Mouse (Mus musculus) layer of hippocampus, adult 18-20 months (tissue): ENCODE measurements around the gene Slc9a9. TPM values are rescaled to one million over a fixed set of nuclear protein-coding genes. Genes with fewer than 3 reads are reported as not detected.

Experiments used
- DNase-seq, 2 experiments: peaks; one replicate each; pipeline ENCODE4 v3.0.0; 2022; ENCODE audit warnings: low spot score in 2 of 2
- total RNA-seq, 2 experiments: library from RNA; stranded (reverse); gene quantifications; 2 replicates each; pipeline ENCODE4 v1.2.3; 2021

The Slc9a9 gene
- total RNA-seq, 2 experiments from 2014 or later: 16.2 TPM

GRCm38 (mm10) chr9:94927101-94927500, 257.4 kb downstream of the Slc9a9 start:
- DNase-seq: no peak

- DNase-seq: no peak
Measured at GRCm38 (mm10) chr9:94945569-94946135, 275.9 kb downstream of the Slc9a9 start.

DNA sequence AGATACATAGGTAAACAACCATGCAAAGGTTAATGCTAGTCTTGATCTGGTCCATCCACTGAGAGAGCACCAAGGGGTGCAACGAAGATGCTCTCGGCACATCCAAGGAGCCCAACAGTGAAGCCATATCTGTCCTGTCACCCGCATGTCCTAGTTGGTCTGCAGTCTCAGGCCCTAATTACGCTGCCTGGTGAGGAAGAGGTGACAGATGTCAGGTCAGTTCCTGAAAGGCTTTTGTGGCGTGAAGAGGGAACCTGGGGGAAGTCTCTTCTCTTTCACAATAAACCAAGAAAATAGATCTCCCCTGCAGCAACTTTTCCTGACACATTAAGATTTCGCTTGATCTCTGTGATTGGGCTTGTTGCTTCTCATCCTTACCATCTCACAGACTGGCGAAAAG, 277.5 kb downstream of the Slc9a9 start:
- no peak for DNase-seq

DNA sequence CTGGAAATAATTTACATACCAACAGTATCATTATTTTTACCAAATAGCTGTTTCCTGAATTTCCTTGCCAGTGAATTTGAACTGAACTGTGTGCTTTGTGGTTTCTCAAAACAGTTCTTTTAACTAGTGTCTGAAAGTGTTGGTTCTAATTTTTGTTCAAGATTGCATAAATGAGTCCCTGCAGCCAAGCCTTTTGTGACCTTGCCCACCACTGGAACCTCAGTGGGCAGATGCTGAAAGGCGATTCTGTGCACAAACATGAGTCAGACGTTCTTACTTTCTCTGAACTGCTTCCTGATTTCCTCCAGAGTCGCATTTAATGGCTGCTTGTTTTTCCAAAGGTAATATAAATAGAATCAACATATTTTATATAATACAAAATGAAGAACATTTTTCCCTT, 281.0 kb downstream of the Slc9a9 start:
- peak in 1 of 2 experiments; percentile 23 for DNase-seq

DNA sequence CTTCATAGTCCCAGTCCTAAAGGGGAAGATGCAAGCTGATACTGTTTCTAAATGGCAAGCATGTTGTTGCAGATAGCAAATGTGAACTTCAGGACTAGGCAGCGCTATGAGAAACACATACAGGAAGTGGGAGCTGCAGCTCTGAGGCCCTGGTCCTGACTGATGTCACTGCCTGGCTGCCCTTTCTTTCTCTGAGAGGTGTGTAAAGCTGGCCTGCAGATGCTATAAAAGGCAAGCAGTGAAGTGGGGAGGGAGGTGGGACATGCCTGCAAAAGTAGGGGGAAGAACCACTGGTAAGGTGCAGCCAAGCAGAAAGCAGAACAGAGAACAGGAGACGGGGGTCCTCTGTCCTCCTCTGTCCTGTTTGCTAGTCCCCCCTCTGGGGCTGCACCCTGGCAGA, 285.9 kb downstream of the Slc9a9 start:
- no peak for DNase-seq

- DNase-seq: peak; percentile 49 to 58
Measured at GRCm38 (mm10) chr9:94958382-94958781, 288.7 kb downstream of the Slc9a9 start.

- no peak for DNase-seq
Measured at GRCm38 (mm10) chr9:94968596-94969120, 298.9 kb downstream of the Slc9a9 start.

DNA sequence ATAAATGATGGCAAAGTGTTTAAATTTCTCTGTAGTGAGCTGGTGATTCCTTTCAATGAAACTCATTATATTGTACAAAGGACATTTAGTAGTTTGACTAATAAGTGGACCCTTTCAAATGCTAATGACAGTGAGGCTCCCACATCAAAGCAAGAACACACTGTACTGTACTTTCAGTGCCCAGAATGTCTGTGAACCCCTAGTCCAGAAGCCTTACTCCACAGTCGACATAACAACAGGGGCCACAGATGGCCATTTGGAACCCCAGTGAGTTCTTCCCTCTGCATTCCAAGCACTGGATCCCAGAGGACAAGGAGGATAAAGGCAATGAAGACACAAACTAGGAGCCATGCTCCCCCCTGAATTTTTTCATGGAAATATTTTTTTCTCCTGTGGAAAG, 299.4 kb downstream of the Slc9a9 start:
- DNase-seq: peak in 1 of 2 experiments; percentile 61

GRCm38 (mm10) chr9:94972021-94972420, 302.3 kb downstream of the Slc9a9 start:
- DNase-seq: peak in 1 of 2 experiments; percentile 49

DNA sequence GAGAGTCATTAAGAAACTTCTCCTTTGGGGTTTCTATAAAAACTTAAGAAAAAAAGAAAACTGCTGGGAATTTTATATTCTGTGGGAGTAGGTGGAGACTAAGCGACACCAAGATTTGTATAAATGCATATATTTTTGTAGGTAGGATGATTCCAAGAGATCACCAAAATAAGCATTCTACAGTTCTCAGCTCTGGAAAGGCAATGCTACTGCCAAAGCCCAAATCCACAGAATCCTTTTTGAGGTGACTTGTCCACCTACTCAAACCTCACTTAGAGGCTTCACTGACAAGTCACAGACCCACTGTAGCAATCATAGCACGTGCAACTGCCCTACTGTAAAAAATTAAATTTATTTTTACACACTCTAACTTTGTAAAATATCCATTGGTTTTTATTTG, 303.0 kb downstream of the Slc9a9 start:
- DNase-seq: no peak

GRCm38 (mm10) chr9:94976191-94976590, 306.5 kb downstream of the Slc9a9 start:
- no peak for DNase-seq

- no peak for DNase-seq
Measured at GRCm38 (mm10) chr9:94993575-94993974, 323.9 kb downstream of the Slc9a9 start.

DNA sequence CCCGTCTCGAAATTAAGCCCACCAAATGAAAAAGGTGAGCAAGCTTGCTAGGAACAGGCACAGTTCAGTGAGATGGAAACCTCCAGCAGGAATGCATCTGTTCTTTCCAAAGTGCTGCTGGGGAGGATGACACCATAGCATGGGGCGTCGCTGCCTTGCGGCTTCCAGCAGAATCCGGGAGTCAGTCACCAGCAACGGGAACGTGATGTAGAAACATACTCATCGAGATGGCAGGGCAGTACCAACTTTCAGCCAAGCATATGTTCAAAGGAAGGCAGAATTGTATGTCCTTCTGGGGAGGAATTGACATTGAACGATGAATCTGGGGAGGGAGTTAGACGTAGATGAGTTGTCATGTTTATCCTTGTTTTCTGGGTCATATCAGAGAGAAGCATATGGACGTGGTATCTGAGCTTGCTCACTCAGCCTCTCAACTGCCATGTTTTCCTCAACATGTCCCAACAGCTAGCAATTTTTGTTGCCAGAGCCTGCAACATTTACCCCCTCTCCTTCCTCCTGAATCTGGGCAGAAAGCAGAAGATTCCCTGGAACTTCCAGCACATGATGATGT, 350.5 kb downstream of the Slc9a9 start:
- DNase-seq: peak in 1 of 2 experiments; percentile 32

DNA sequence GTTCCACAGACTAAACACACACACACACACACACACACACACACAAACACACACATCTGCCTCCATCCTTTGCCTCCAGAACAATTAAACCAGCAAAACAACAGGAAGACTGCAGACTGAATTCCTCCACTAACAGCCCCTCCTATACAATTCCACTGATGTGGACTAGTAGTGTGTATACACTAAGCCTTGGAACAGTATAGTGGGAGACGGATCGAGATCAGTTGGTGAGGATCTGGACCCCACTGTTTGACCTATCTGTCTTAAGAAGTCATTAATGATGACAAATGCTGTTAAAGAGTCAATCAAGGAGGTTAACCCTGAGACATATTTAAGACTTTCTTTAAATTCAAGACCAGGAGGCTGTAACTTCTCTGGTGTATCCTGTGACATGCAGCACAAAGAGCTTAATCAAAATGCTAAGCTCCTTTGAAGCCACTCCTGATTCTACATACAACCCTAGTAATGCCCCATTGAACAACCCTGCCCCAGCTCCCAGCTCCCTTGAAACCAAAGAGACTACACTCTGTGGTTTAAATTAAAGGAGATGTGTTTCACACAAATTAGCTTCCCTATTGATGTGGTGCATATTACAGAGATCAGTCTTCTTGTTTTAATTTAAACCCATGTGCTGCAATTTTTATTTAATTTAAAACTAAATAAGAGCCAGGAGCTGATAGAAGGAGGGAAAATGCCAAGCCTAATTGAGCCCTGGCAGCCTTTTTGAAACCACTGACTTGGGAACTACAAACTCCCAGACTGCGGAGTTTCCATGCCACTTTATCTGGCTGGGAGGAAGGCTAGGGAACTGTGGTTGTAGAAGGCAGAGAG, 364.6 kb downstream of the Slc9a9 start:
- DNase-seq: no peak

- DNase-seq: no peak
Measured at GRCm38 (mm10) chr9:95036209-95036608, 366.5 kb downstream of the Slc9a9 start.

DNA sequence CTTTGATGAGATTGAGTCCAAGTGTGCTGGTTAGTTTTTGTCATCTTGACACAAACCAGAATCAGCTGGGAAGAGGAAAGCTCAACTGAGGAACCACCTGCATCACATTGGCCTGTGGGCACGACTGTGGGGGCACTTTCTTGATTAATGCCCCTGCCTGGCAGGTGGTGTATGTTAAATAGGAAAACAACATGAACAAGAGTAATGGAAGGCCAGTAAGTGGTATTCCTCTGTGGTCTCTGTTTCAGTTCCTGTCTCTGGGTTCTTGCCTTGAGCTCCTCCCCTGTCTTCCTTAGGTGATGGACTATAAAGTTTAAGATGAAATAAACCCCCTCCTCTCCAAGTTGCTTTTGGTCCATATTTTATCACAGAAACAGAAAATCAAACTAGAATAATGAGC, 372.7 kb downstream of the Slc9a9 start:
- no peak for DNase-seq

GRCm38 (mm10) chr9:95052160-95052559, 382.5 kb downstream of the Slc9a9 start:
- no peak for DNase-seq

DNA sequence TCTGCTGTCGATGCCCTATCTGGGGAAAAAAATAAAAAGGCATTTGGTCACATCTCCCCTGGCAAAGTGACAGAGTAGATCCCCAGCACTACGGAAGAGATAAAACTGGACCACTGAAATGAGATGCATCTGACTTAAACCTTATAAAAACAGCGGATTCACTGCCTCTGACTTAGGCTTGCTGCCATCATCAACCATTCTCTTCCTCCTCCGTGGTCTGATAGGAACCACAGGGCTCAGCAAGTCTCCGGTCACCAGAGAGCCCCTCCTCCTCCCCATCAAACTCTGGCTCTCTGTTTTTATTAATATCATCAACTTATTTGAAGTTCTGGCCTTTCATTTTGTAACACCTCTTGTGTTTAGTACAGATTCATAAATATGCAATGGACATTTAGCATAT, 383.5 kb downstream of the Slc9a9 start:
- DNase-seq: no peak

DNA sequence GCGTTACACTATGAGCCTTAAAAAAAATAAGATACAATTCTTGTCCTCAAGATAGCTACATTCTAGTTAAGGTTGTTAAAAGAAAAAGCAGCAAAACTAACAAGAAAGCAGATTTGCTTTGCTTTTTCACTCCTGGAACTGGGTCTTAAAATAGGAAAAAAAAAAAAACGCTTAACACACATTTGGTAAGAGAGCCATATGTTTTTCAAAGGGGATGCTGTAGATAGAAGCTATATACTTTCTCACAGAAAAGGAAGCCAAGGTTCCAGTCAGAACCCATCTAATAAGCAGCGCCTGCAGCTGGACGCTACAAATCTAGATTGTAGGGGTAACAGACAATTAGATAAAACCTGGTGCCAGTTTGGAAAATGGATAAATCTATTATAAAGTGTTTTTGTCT, 386.1 kb downstream of the Slc9a9 start:
- DNase-seq: no peak

- DNase-seq: no peak
Measured at GRCm38 (mm10) chr9:95060702-95061101, 391.0 kb downstream of the Slc9a9 start.

- no peak for DNase-seq
Measured at GRCm38 (mm10) chr9:95067037-95067436, 397.3 kb downstream of the Slc9a9 start.

- DNase-seq: no peak
Measured at GRCm38 (mm10) chr9:95068466-95068865, 398.8 kb downstream of the Slc9a9 start.
